Mouse (Mus musculus) heart, adult 8-10 months (tissue): Measurements from ENCODE around the gene Rogdi. TPM values are rescaled to one million over a fixed set of nuclear protein-coding genes. Genes with fewer than 3 reads are reported as not detected.
A peak's percentile ranks its signal among the peaks of the same experiment; 100 is the strongest.

ENCODE experiments used
- DNase-seq: peaks from one replicate; pipeline ENCODE4 v3.0.0; 2022; ENCODE audit warnings: low spot score
- total RNA-seq, 4 experiments: library from RNA; stranded (reverse); gene quantifications; 2 replicates each; pipeline ENCODE4 v1.2.4; 2022

The Rogdi gene
- total RNA-seq, 4 experiments from 2014 or later, result 11.1 to 19.2 (median 14.7) TPM

DNA sequence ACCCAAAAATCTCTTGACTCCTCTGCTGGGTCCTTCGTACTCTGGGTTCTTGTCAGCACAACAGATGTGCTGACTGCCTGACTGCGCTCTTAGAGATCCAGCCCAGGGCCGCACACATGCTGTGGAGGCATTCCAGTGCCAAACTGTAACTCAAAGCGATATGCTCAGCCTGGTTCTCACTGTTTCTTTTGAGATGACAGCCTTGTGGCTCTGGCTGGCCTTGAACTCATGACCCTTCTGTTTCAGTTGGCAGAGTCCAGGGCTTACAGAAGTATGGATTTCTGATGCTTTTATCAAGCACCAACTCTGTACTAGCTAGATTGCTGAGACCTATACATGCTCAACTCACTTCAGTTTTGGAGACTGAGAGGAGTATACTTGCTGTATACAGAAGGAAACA lies 20.1 kb downstream of the Rogdi start:
- DNase-seq, result no peak

DNA sequence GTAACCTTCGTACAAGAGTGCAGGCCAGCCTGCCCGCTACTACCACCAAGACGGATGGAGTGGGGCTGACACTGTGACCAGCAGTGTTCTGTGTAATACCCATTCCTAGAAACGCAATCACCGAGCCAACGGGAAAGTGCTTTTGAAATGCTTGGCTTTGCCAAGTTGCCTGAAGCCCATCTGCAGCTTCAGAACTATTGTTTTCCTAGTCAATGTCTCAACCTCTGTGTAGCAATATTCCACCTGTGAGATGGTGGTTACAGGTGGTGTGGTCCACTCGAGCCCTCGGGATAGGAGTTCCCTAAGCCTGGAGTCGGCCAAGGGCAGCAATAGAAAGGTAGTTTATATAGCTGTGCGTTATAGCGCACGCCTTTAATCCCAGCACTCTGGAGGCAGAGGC lies 28.6 kb downstream of the Rogdi start:
- DNase-seq, result no peak

DNA sequence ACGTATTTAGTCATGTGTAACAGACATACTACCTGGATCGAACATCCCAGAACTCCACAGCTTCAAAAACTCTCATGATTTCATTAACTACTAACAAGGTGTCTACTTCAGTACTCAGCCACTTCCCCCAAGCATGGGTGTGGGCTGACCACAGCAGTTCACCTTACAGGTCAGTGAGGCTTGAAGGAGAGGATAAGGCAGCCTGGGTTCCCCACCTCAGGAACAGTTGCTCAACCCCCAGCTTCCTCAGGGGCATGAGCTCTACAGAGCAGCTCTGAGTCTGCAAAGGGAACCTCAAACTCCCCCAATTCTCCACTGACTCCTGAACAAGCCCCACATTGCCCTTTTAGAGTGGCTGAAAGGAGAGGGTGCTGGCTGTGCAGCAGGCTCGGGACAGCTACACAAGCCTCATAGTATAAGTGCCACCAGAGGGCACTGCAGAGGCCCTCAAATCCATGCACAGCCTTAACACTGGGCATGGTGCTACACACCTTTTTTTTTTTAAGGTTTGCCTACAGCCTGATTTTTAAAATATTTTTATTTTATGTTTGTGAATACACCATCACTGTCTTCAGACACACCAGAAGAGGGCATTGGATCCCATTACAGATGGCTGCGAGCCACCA lies 33.5 kb downstream of the Rogdi start:
- DNase-seq, result no peak

DNA sequence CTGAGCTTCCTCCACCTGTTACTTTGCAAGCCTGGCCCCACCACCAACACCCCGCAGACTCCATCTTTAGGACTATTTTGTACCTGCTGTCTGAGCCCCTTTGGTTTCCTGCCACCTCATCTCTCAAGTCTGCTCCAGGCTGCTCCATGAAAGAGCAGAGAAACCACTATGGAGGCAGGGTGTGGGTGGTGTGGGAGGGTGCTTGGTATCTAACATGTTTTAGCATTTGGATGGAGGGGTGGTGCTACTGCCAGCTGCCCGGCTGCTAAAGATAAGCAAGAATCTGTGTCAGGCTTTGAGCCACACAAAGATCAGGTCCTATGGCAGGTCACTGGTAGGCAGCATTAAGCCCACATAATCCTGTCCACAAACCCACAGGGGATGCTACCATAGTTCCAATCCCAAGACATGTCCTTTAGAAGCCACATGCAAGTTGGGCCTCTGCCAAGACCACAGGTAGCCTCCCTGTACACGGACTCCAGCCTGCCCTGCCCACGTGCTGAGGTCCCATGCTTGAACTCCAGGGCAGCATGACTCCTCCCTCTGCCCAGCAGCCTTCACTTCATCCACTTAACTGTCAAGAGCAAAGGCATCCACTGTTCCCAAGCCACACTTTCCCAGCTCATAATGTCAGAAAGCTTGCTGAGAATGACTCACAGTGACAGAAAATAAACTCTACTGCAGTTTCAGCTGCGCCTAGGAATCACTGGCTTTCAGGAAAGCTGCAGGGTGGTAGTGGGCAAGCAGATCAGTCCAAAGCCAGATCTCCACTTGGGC lies 34.9 kb downstream of the Rogdi start:
- DNase-seq, result no peak

DNA sequence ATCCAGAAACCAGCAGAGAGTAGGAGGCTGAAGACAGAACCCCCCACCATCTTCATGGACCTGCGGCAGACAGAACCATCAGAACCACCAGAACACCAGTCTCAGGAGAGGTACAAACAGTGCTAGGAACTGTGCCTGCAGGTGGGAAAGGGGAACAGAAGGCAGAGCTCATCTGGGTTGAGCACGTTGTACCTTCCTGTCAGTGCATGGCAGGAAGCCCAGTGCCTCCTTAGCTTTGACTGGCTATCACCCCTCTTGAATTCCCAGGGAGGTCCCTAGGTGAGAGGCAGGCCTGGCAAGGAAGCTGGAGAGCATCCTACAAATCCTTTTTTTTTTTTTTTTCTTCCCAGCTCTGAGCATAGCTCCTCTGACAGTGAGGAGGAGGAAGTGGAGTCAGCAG lies 37.2 kb downstream of the Rogdi start:
- DNase-seq, result no peak

DNA sequence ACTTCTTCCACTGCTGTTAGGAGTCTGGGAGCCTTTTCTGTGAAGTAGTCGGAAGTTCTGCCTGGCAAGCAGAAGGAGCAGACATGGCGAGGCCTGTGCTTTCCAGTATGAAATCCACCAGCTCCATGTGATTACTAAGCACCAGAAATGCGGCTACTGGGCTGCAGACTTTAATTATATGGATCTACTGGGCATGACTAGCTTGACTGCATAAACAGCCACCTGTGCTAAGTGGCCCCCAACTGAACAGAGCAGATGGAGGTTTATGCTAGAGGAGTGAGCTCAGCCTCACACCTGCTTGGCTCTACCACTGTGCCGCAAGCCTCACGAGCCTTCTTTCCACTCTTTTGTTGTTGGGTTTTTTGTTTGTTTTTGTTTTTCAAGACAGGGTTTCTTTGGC lies 38.8 kb downstream of the Rogdi start:
- DNase-seq, result no peak

DNA sequence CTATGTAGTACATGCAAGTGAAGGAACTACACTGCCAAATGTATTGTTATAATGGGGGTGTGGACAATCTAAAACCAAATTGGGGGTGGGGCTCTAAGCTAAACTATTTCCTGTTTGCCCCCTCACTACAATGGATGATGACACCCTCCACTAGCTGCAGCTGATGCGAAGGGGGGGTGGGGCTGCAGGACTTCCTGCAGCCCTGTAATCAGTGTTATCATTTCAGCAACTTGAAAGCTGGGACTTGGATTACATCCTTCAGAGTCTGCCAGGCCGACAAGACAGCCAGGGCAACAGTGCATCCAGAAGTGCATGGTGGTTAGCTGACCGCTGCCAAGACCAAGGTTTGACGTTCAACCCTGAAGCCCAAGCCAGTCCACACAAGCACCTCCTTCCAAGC lies 41.7 kb downstream of the Rogdi start:
- DNase-seq, result peak; percentile 28

DNA sequence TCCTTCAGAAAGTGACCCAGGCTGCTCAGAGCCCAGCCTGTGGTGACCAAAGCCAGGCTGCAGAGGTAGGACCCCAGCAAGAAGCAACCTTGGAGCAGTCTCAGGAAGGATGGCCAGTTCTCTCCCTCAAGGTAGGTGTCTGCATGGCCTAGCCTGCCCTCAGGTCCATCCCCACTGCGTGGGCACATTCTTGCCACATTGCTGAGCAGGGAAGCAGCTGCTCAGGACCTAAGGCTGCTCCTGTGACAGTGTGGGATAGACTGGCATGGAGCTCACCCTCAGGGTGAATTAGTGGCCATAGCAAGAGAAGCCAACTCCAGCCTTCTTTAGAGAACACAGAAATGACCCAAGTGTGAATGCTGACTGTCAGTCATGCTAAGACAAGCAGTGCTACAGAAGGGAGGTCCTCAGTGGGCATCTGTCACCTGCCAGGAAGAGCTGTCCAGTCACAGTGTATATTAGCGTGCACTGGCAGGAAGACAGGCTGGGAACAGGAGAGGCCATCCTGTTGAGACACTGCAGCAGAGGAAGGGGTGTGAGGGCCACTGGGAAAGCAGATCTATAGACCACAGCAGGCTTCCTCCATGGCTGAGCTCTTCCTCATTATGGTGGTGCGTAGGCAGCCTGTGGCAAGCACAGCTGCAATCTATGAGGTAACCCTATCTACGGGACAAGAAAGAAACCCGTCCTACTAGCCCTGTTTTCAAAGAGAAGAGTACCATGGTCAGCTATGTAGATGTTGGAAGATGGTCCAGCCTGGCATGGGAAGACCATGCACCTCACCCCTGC lies 44.1 kb downstream of the Rogdi start:
- DNase-seq, result no peak

DNA sequence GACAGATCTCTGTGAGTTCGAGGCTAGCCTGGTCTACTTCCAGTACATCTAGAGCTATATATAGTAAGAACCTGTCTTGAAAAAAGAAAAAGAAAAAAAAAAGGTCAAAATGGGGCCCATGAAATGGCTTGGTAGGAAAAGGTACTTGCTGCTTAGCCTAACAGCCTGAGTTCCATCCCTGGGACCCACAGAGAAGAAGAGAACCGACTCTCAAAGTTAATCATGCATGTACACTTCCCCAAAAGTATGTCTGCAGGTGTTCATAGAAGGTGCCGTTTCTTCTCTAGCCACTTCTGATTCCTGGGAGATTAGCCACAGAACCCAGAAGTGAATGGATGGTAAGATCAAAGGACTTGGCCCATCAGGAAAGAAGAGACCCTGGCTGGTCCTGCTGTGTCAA lies 44.9 kb downstream of the Rogdi start:
- DNase-seq, result no peak

DNA sequence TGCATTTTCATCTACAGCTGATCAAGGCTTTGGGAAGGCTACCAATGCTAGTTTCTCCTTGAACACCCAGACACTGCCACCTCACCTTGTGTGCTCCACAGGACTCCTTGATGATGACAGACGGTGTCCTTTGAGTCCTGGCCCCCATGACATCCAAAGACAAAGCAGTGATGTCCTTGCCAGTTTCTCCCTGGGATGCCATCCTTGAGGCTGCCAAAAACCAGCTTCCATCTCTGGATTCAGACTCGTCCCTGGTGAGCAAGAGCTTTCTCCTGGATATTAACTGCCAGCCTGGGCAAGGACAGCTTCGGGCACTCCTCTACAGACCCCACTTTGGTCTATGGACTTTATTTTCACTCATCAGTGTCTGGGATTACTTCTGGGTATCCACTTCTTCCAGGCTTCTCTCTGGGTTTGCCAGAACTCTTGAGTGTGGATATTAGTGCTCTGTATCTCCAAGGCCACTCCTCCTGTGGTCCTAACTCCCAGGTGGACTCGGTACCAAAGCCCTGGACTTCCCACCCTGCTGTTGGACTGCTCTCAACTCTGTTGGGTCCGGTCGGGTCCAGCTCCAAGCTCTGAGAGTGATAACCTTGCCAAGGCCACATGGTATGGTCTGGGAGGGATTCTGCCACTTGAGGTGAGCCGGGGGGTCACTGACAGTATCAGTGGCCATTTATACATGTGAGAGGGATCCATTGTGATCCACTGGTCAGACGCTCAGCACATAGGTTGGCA lies 47.8 kb downstream of the Rogdi start:
- DNase-seq, result no peak

DNA sequence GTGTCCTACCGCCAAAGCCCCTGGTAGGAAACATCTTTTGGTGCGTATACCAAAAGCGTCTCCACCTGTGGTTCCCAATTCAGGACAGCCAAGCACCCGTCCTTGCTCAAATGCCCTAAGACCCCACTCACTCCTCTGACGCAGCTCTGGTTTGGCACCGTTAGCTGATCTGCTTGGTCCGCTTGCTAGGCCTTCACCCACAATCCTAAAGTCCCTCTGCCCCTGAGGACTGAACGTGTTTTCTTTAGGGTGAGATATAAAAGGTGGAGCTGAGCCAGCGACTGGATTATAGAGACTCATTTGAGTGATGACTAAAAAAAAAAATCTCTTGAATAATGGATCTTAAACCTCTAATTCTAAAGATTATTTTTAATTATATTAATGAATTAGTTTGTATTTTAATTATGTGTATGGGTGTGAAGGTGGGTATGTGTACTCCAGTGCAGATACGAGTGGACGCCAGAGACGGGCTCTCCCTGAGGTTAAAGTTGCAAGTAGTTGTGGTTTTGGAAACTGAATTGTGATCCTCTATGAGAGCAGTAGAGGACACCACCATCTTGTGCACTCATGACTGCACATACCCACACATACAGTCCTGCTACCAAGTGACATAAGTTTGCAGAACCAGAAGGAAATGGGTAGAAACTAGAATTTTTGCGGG lies 48.5 kb downstream of the Rogdi start:
- DNase-seq, result no peak

DNA sequence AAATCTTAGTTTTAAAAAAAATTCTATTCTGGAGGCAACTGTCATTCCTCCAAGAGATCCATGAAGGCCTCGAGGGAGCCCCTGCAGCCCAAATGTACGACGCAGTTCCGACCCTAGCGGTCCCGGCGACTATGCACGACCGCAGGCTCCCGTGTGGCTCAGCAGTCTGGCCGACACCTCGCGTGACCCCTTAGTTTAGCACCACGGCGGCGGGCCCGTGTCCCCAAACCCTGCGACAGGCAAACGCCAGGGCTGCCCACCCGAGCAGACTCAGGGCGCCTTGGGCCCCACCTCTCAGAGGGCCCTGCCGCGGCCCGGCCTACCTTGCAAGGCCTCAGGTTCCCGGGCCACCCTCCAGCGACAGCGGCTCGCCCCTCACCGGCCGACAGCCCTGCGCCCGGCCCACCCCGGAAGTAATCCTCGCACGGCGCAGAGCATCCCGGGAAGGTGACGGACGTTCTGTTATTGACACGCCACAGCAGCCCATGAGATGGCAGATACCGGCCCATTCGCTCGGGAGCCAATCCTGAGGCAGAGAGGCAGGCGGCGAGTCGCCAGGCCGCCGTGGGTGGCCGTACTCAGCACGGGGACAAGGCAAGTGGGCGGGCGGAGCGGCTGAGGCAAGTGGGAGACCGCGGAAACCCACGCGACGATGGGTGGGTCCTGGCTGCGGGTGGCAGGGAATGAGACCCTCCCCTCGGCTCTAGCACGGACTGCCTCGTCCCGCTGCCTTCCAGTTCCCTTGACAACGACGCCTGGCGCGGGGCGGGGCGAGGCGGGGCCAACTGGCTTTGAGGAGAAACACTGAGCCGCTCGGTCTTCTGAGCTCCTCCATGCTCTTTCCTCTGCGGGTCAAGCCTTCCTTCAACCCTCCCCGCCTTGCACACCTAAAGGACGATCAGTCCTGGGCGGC lies 49.3 kb downstream of the Rogdi start, which contains the start of gene Anks3:
Anks3 (minus strand) TSS at position 409 of the 913 bp plus-strand sequence.
- DNase-seq, result peak; percentile 97

DNA sequence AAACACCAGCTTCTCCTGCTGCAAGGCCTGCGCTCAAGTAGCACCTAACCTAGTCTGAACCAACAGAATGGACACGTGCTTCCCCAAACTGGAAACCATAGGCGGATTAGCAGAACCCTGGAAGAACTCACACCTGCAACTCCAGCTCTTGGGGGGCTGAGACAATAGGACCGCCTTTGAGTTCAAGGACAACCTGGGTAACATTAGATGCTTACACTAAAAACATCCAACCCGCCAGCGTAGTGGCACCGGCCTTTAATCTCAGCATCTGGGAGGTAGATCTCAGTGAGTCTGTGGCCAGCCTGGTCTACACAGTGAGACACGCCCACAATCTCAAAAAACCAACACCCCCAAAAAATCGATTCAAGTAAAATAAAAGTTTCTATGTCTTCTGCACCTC lies 50.0 kb downstream of the Rogdi start:
- DNase-seq, result no peak

DNA sequence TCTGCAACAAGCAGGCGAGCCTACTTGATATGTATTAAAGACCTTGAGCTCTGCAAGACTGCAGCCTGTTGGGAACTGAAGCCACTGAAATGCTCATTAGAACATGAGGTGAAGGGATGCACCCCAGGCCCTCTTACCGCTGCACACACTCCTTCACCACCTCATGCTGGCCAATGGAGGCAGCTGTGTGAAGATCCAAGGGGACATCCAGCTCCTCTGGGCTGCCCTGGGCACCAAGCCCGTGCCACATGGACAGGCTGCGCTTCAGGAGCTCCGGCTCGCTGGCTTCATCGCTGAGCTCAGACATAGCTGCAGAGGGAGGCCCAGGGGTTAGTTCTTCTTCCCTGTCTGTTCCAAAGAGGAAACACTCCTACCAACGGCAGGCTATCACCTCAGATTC lies 53.1 kb downstream of the Rogdi start:
- DNase-seq, result no peak

Other genes with a start within 250 kb of the Rogdi start
- 10 to 100 TPM; 61.1 to 68.9 (median 65.8) TPM for gene Cdip1, start 223.3 kb downstream of the Rogdi start, total RNA-seq
- not detected for gene 4930562C15Rik, start 178.1 kb downstream of the Rogdi start, total RNA-seq
- 10 to 100 TPM; 14.6 to 20.6 (median 19.2) TPM for gene Ubald1, start 133.2 kb downstream of the Rogdi start, total RNA-seq
- gene Mgrn1, start 127.3 kb downstream of the Rogdi start, total RNA-seq, result 100 to 1,000 TPM; 166 to 200 (median 185) TPM
- 10 to 100 TPM; 14.2 to 20.0 (median 16.6) TPM for gene Nudt16l1, start 74.8 kb downstream of the Rogdi start, total RNA-seq
- 10 to 100 TPM; 10.6 to 13.3 (median 12.2) TPM for gene Anks3, start 49.3 kb downstream of the Rogdi start, total RNA-seq
- gene Sept12, start 15.7 kb downstream of the Rogdi start, total RNA-seq, result not detected
- gene Smim22, start 6.3 kb downstream of the Rogdi start, total RNA-seq, result not detected
- gene Glyr1, start 36.3 kb upstream of the Rogdi start, total RNA-seq, result 10 to 100 TPM; 42.2 to 45.5 (median 45.0) TPM
- 10 to 100 TPM; 18.6 to 25.8 (median 22.3) TPM for gene Ubn1, start 36.5 kb upstream of the Rogdi start, total RNA-seq
- 10 to 100 TPM in 1 of 4 experiments, 1 to 10 TPM in 3; 6.3 to 10.6 (median 8.1) TPM for gene Ppl, start 118.9 kb upstream of the Rogdi start, total RNA-seq
- 1 to 10 TPM in 1 of 4 experiments, under 1 TPM in 3; 0.57 to 1.0 (median 0.78) TPM for gene Sec14l5, start 133.6 kb upstream of the Rogdi start, total RNA-seq
- gene Nagpa, start 190.5 kb upstream of the Rogdi start, total RNA-seq, result 10 to 100 TPM; 13.8 to 16.8 (median 14.5) TPM
- 10 to 100 TPM; 18.1 to 22.8 (median 20.4) TPM for gene AU021092, start 208.7 kb upstream of the Rogdi start, total RNA-seq
- gene Alg1, start 220.1 kb upstream of the Rogdi start, total RNA-seq, result 10 to 100 TPM; 12.5 to 16.6 (median 14.6) TPM
- 10 to 100 TPM in 2 of 4 experiments, 1 to 10 TPM in 2; 7.8 to 11.6 (median 10.1) TPM for gene Eef2kmt, start 242.4 kb upstream of the Rogdi start, total RNA-seq